12 mouse cellular contexts compared by ENCODE assay signal in the genomic region with DNA sequence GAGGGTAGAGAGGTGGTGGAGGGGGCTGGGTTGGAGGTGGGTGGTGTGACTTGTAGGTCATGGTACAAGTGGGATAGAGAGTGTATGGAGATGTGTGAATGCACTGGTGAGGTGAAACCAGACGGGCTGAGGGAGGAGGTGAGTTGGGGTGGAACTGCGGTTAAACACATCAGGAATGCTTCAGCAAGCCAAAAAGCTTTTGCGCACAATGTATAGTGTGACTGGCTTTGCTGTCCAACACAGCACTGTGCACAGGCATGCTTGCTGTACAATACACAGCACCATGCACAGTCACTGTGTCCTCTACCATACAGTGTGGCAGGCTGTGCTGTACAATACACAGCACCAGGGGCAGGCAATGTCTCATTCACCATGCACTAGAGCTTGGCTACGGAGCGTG.
DNase-seq lines count a peak whose midpoint lies in the region; ATAC-seq lines count a peak whose summit lies in the region.
"Had no signal": no experiment of that assay in that cellular context is flagged by ENCODE, and none has a peak within 500 bp of the region (broad histone marks: within the 10 kb centered on the region; RNA-seq: fewer than 3 reads in every experiment).

No protein-coding gene starts in this region.

- H3K36me3 ChIP-seq in forebrain, embryonic 14.5 days (ENCODE audit: control insufficient read depth, insufficient read depth, low read length): no peaks in the 10 kb centered on the region
- no peaks in the 10 kb centered on the region for H3K36me3 ChIP-seq in forebrain, embryonic 13.5 days (ENCODE audit: poor library complexity, severe bottlenecking)
- H3K36me3 ChIP-seq in neural tube, embryonic 11.5 days (ENCODE audit: control insufficient read depth, insufficient read depth, low read length): no peaks in the 10 kb centered on the region
- H3K36me3 ChIP-seq in midbrain, embryonic 11.5 days (ENCODE audit: control insufficient read depth, insufficient read depth, low read length): no peaks in the 10 kb centered on the region
- H3K36me3 ChIP-seq: limb, embryonic 13.5 days had no signal

- no peak overlapping the region for H3K4me3 ChIP-seq in forebrain, embryonic 14.5 days (ENCODE audit: low read depth, low read length)
- no peak overlapping the region for H3K4me3 ChIP-seq in forebrain, embryonic 13.5 days
- no peak overlapping the region for H3K4me3 ChIP-seq in neural tube, embryonic 11.5 days (ENCODE audit: low read depth, low read length)
- no peak overlapping the region for H3K4me3 ChIP-seq in midbrain, embryonic 11.5 days (ENCODE audit: low read depth, low read length)
- H3K4me3 ChIP-seq: gastrocnemius, adult 2 months; limb, embryonic 13.5 days had no signal

- H3K9me3 ChIP-seq in forebrain, embryonic 14.5 days (replicated peaks; ENCODE audit: control insufficient read depth, low read length): no peaks in the 10 kb centered on the region; the same call in 1 of the 2 replicates
- H3K9me3 ChIP-seq in forebrain, embryonic 13.5 days (replicated peaks): peaks cover 4% of the 10 kb centered on the region; the same call in 1 of the 2 replicates
- no peaks in the 10 kb centered on the region for H3K9me3 ChIP-seq in neural tube, embryonic 11.5 days (ENCODE audit: control insufficient read depth, low read length)
- 0 out of 2 replicates have a peak, but pooled peaks cover 2% of the 10 kb centered on the region for H3K9me3 ChIP-seq in midbrain, embryonic 11.5 days (ENCODE audit: control insufficient read depth, low read length)

- DNase-seq in forebrain, embryonic 14.5 days (ENCODE audit: low spot score): no peak
- no peak for DNase-seq in neural tube, embryonic 11.5 days (ENCODE audit: low spot score)
- no peak for DNase-seq in neural tube, embryonic 10.5 days (ENCODE audit: extremely low spot score, low spot score)
- DNase-seq in midbrain, embryonic 11.5 days (ENCODE audit: low spot score, missing footprints): no peak
- DNase-seq in right cerebral cortex, postnatal 36 days (ENCODE audit: low spot score in 2 of 2): peak; percentile 39 to 47
- DNase-seq in adrenal gland, postnatal 25 days: no peak
- no peak for DNase-seq in gastrocnemius, adult 18-20 months (ENCODE audit: low spot score)
- DNase-seq: cerebellum, adult 2 months; lung, adult 2 months had no signal

- no peaks in the 10 kb centered on the region for H3K27me3 ChIP-seq in forebrain, embryonic 14.5 days (replicated peaks; ENCODE audit: control insufficient read depth, insufficient read depth, low read length)
- H3K27me3 ChIP-seq in forebrain, embryonic 13.5 days: no peaks in the 10 kb centered on the region
- H3K27me3 ChIP-seq in neural tube, embryonic 11.5 days (ENCODE audit: control insufficient read depth, insufficient read depth, low read length): no peaks in the 10 kb centered on the region
- H3K27me3 ChIP-seq in midbrain, embryonic 11.5 days (ENCODE audit: control insufficient read depth, insufficient read depth, low read length): no peaks in the 10 kb centered on the region
- H3K27me3 ChIP-seq: limb, embryonic 13.5 days had no signal

- ATAC-seq in forebrain, embryonic 14.5 days: 0 out of 2 replicates have a peak, but pooled peaks have one; percentile 7
- no peak for ATAC-seq in forebrain, embryonic 13.5 days
- ATAC-seq in neural tube, embryonic 11.5 days (ENCODE audit: insufficient read depth, low FRiP score, low TSS enrichment): 0 out of 2 replicates have a peak, but pooled peaks have one; percentile 16
- ATAC-seq in midbrain, embryonic 11.5 days (ENCODE audit: low FRiP score): peak; percentile 27; the same call in 1 of the 2 replicates

- no peak overlapping the region for H3K9ac ChIP-seq in forebrain, embryonic 14.5 days (ENCODE audit: low read length)
- H3K9ac ChIP-seq in forebrain, embryonic 13.5 days: no peak overlapping the region
- H3K9ac ChIP-seq in neural tube, embryonic 11.5 days (ENCODE audit: low read length): no peak overlapping the region
- no peak overlapping the region for H3K9ac ChIP-seq in midbrain, embryonic 11.5 days (ENCODE audit: low read length)
- H3K9ac ChIP-seq: limb, embryonic 13.5 days had no signal

- H3K27ac ChIP-seq in forebrain, embryonic 14.5 days (ENCODE audit: low read depth, low read length): 0 out of 2 replicates have a peak overlapping the region, but pooled peaks have one; percentile 33
- no peak overlapping the region for H3K27ac ChIP-seq in forebrain, embryonic 13.5 days
- H3K27ac ChIP-seq in neural tube, embryonic 11.5 days (ENCODE audit: low read depth, low read length): no peak overlapping the region
- H3K27ac ChIP-seq in midbrain, embryonic 11.5 days (ENCODE audit: low read depth, low read length): no peak overlapping the region
- H3K27ac ChIP-seq: gastrocnemius, adult 2 months; limb, embryonic 13.5 days had no signal

- WGBS in forebrain, embryonic 14.5 days: 90% methylated on average over 5 of the region's 5 CpGs
- WGBS in forebrain, embryonic 13.5 days: 88% methylated on average over 5 of the region's 5 CpGs
- WGBS in neural tube, embryonic 11.5 days: 90% methylated on average over 5 of the region's 5 CpGs
- 87% methylated on average over 5 of the region's 5 CpGs for WGBS in midbrain, embryonic 11.5 days

- H3K4me1 ChIP-seq in forebrain, embryonic 14.5 days (ENCODE audit: control insufficient read depth, insufficient read depth, low read length): peaks cover 8% of the 10 kb centered on the region; the same call in 1 of the 2 replicates
- H3K4me1 ChIP-seq in forebrain, embryonic 13.5 days: peaks cover 9% of the 10 kb centered on the region
- no peaks in the 10 kb centered on the region for H3K4me1 ChIP-seq in neural tube, embryonic 11.5 days (ENCODE audit: control insufficient read depth, insufficient read depth, low read length)
- H3K4me1 ChIP-seq in midbrain, embryonic 11.5 days (ENCODE audit: control insufficient read depth, insufficient read depth, low read length): no peaks in the 10 kb centered on the region
- H3K4me1 ChIP-seq: limb, embryonic 13.5 days had no signal

- H3K4me2 ChIP-seq in forebrain, embryonic 14.5 days (ENCODE audit: low read length): no peak overlapping the region
- no peak overlapping the region for H3K4me2 ChIP-seq in forebrain, embryonic 13.5 days
- H3K4me2 ChIP-seq in neural tube, embryonic 11.5 days (ENCODE audit: low read depth): no peak overlapping the region
- no peak overlapping the region for H3K4me2 ChIP-seq in midbrain, embryonic 11.5 days
- H3K4me2 ChIP-seq: limb, embryonic 13.5 days had no signal

Comparison
In these comparisons a context has a peak if more than half of its experiments do, and no peak if none do; other contexts are left out.
1. DNase-seq: peak in right cerebral cortex, postnatal 36 days (2 of 2); none in forebrain, embryonic 14.5 days (single experiment), neural tube, embryonic 11.5 days (single experiment), neural tube, embryonic 10.5 days (single experiment), midbrain, embryonic 11.5 days (single experiment), adrenal gland, postnatal 25 days (single experiment) and gastrocnemius, adult 18-20 months (single experiment).